Mouse (Mus musculus) forebrain, embryonic 11.5 days (tissue): ENCODE measurements around the gene Crip1. TPM values are rescaled to one million over a fixed set of nuclear protein-coding genes. Genes with fewer than 3 reads are reported as not detected.
"Not testable (repeated sequence)": the region's sequence is repeated elsewhere in the genome, so short reads cannot be mapped to it uniquely, and the experiment has no call there.

Experiments used
- ATAC-seq: fragments of 200-750 bp; cut with Nextera tagmentation; replicated peaks from 2 replicates; pipeline ENCODE4 v1.8.0; 2017; ENCODE audit warnings: moderate TSS enrichment; ENCODE audit not compliant: low FRiP score
- DNase-seq: peaks from one replicate; pipeline ENCODE4 v3.0.0-alpha.2; 2017; ENCODE audit warnings: low spot score
- H3K27ac ChIP-seq: fragments of 300-500 bp; sonication (generic); 2 replicates; pipeline ENCODE4 v1.5.1; 2014; ENCODE audit warnings: low read depth, low read length
- H3K27me3 ChIP-seq: fragments of 300-500 bp; sonication (generic); 2 replicates; pipeline ENCODE4 v1.6.1; 2014; ENCODE audit warnings: mild to moderate bottlenecking, low read length, mixed read lengths; ENCODE audit not compliant: control insufficient read depth, insufficient read depth
- H3K36me3 ChIP-seq: fragments of 300-500 bp; sonication (generic); 2 replicates; pipeline ENCODE4 v1.6.1; 2014; ENCODE audit warnings: mild to moderate bottlenecking, low read length, moderate library complexity, mixed read lengths; ENCODE audit not compliant: control insufficient read depth, insufficient read depth
- H3K4me1 ChIP-seq: fragments of 300-500 bp; sonication (generic); replicated peaks from 2 replicates; pipeline ENCODE4 v1.6.1; 2014; ENCODE audit warnings: low read length, mixed read lengths; ENCODE audit not compliant: control insufficient read depth, insufficient read depth
- H3K4me2 ChIP-seq: fragments of 300-500 bp; sonication (generic); 2 replicates; pipeline ENCODE4 v1.6.1; 2014; ENCODE audit warnings: low read depth, mild to moderate bottlenecking, low read length, moderate library complexity, mixed read lengths; ENCODE audit not compliant: severe bottlenecking
- H3K4me3 ChIP-seq: fragments of 300-500 bp; sonication (generic); 2 replicates; pipeline ENCODE4 v1.5.1; 2014; ENCODE audit warnings: low read depth, low read length
- H3K9ac ChIP-seq: fragments of 300-500 bp; sonication (generic); 2 replicates; pipeline ENCODE4 v1.6.1; 2014; ENCODE audit warnings: low read length
- H3K9me3 ChIP-seq: fragments of 300-500 bp; sonication (generic); 2 replicates; pipeline ENCODE4 v1.6.1; 2016; ENCODE audit warnings: low read length, mixed read lengths; ENCODE audit not compliant: control insufficient read depth
- WGBS: fragments of 180-500 bp; shearing (Covaris S2); extraction: QIAGEN DNeasy Blood & Tissue Kit; methylation state at CpG from one replicate; pipeline ENCODE4 v1.1.7; 2014; 5-methylcytosine and 5-hydroxymethylcytosine counted together
- polyA plus RNA-seq: library from polyadenylated mRNA; unstranded; fragments of >200 nt; fragmentation: Nextera tagmentation; extraction: Ambion mirVana; gene quantifications from 2 replicates; pipeline ENCODE4 v1.2.1, GENCODE M21; 2014

Gene Crip1
- polyA plus RNA-seq, 1 experiment from 2014 or later: 61.3 TPM

- Histone ChIP-seq H3K27me3 (peaks cover 6% of the 10 kb centered on the region; the same call in 1 of the 2 replicates), H3K4me2 (peak overlapping the region; percentile 95), H3K36me3 (no peaks in the 10 kb centered on the region; the same call in 1 of the 2 replicates), H3K4me1 (peaks cover 13% of the 10 kb centered on the region; the same call in 1 of the 2 replicates), H3K4me3 (no peak overlapping the region), H3K9me3 (no peaks in the 10 kb centered on the region), H3K9ac (no peak overlapping the region), H3K27ac (no peak overlapping the region)
- DNase-seq: no peak
- no peak for ATAC-seq
- 88% methylated on average over 51 of the region's 51 CpGs for WGBS
These were observed 42.4 kb downstream of the Crip1 start for GRCm38 (mm10) chr12:113188349-113189055.

- no peaks in the 10 kb centered on the region for H3K27me3 ChIP-seq
- peaks cover 4% of the 10 kb centered on the region; the same call in 1 of the 2 replicates for H3K9me3 ChIP-seq
- no peaks in the 10 kb centered on the region; the same call in 1 of the 2 replicates for H3K36me3 ChIP-seq
- 79% methylated on average over 2 of the region's 2 CpGs for WGBS
- no peaks in the 10 kb centered on the region for H3K4me1 ChIP-seq
- H3K4me3 ChIP-seq: no peak overlapping the region
- no peak overlapping the region for H3K27ac ChIP-seq
- no peak overlapping the region for H3K4me2 ChIP-seq
- H3K9ac ChIP-seq: no peak overlapping the region
- ATAC-seq (no peak), DNase-seq (no peak)
These were observed 47.3 kb downstream of the Crip1 start for GRCm38 (mm10) chr12:113193423-113193822.

GRCm38 (mm10) chr12:113199132-113199531 lies 53.0 kb downstream of the Crip1 start:
- not testable (repeated sequence) for H3K4me3 ChIP-seq, H3K27ac ChIP-seq, DNase-seq, H3K27me3 ChIP-seq, H3K36me3 ChIP-seq, H3K9ac ChIP-seq, H3K4me1 ChIP-seq, H3K4me2 ChIP-seq, ATAC-seq, H3K9me3 ChIP-seq
- WGBS: 97% methylated on average over 3 of the region's 6 CpGs

GRCm38 (mm10) chr12:113201301-113201700 lies 55.2 kb downstream of the Crip1 start:
- H3K4me1 ChIP-seq: no peaks in the 10 kb centered on the region
- no peaks in the 10 kb centered on the region for H3K36me3 ChIP-seq
- H3K27me3 ChIP-seq: no peaks in the 10 kb centered on the region
- ATAC-seq (no peak), DNase-seq (no peak)
- no peak overlapping the region for H3K4me2 ChIP-seq
- H3K9ac ChIP-seq: no peak overlapping the region
- H3K9me3 ChIP-seq: no peaks in the 10 kb centered on the region; the same call in 1 of the 2 replicates
- no peak overlapping the region for H3K4me3 ChIP-seq
- no peak overlapping the region for H3K27ac ChIP-seq
- WGBS: 94% methylated on average over 4 of the region's 4 CpGs

- Histone ChIP-seq H3K4me2 (no peak overlapping the region), H3K4me1 (no peaks in the 10 kb centered on the region), H3K4me3 (no peak overlapping the region), H3K36me3 (no peaks in the 10 kb centered on the region), H3K27me3 (no peaks in the 10 kb centered on the region), H3K27ac (no peak overlapping the region), H3K9ac (no peak overlapping the region), H3K9me3 (no peaks in the 10 kb centered on the region; the same call in 1 of the 2 replicates)
- no peak for DNase-seq
- ATAC-seq: no peak
These were observed 55.9 kb downstream of the Crip1 start for GRCm38 (mm10) chr12:113202008-113202407.

Other genes with a start within 250 kb of the Crip1 start
- 3.2 and 4.3 TPM in 2 replicates for gene Jag2, start 216.5 kb upstream of the Crip1 start, polyA plus RNA-seq
- 57.6 and 59.2 TPM in 2 replicates for gene Nudt14, start 204.2 kb upstream of the Crip1 start, polyA plus RNA-seq
- 26.7 and 27.8 TPM in 2 replicates for gene Btbd6, start 169.8 kb upstream of the Crip1 start, polyA plus RNA-seq
- 67.3 and 70.8 TPM in 2 replicates for gene Brf1, start 145.6 kb upstream of the Crip1 start, polyA plus RNA-seq
- gene Pacs2, start 131.8 kb upstream of the Crip1 start, polyA plus RNA-seq: 24.7 and 25.6 TPM in 2 replicates
- not detected in 2 replicates for gene Tex22, start 71.8 kb upstream of the Crip1 start, polyA plus RNA-seq
- gene Mta1, start 48.0 kb upstream of the Crip1 start, polyA plus RNA-seq: 25.3 and 27.7 TPM in 2 replicates
- 186 and 217 TPM in 2 replicates for gene Crip2, start 6.1 kb upstream of the Crip1 start, polyA plus RNA-seq
- gene Tedc1, start 10.1 kb downstream of the Crip1 start, polyA plus RNA-seq: 57.2 and 58.2 TPM in 2 replicates
- gene Tmem121, start 39.6 kb downstream of the Crip1 start, polyA plus RNA-seq: 17.0 and 20.3 TPM in 2 replicates